Mouse (Mus musculus) right cerebral cortex, postnatal 10 days (tissue): ENCODE measurements at regions not wholly inside any gene's neighbourhood (a gene's known extent, or its start where the extent isn't known, plus 50 kb on each side); places are given as distances from the start of the nearest gene placed in this dataset.

Experiments used
- DNase-seq, 2 experiments: peaks; one replicate each; pipeline ENCODE4 v3.0.0; 2021; ENCODE audit warnings: low spot score in 2 of 2

DNA sequence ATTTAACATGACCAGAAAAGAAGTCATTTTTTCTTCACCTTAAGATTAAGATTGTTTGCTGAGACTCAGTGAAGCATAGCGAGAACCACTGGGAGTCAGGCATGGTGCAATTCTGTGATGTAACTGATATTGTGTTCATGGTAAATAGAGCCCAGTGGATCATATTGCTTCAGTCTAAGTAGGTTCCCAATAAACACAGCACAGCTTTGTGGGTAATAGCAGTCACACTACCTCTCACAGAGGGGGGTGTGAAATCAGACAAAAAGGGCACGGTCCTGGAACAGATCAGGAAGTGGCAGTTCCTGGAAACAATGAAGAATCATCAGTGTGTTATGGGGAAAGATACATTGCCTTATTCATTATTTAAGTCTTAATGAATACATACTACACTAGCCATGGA lies 84.1 kb upstream of the Nampt start:
- no peak for DNase-seq

DNA sequence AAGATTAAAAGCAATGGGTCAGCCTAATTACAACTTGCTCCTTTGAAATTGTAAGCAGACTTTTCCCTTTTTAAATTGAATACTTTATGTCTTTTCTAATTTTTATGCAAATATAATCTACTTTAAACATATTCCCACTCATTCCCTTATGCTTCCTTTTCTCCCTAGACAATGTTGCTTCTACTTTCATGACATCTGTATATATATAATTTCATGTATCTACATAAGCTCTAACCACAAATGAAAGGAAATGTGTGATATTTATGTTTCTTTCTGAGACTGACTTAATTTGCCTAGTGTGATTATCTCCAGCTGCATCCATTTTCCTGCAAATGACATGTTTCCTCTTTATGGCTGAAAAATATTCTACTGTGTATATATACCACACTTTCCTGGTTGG lies 77.9 kb upstream of the Nampt start:
- no peak for DNase-seq

DNA sequence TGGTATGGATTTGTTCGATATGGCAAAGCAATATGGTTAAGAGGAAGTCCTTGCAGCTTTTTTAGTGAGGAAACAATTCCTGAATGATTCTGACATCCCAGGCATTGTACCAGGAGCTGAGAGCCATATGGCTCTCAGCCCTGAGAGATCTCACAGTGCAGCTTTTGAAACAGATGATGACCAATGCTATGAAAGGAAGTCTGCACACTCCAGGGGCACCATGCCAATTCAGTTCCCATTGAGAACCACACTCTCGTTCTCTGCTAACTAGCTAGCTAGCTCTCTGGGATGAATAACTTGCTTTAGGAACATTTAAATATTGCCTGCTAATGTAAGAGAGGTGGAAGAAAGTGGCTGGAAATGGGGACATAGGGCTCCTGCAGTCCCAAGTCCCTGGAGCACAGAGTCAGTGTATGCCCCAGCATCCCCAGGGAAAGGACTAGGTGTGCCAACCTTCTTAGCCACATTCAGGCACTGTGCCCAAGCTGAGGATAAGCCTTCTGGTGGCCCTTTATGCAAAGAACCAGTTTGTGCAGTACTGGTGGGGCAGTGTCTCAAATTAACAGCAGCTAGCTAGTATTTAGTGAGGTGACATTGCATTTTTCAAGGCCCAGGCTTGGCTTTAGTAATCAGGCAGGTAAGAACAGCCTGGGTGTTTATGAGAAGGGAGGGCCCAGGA lies 61.8 kb upstream of the Nampt start:
- DNase-seq, result peak; percentile 76 to 85

DNA sequence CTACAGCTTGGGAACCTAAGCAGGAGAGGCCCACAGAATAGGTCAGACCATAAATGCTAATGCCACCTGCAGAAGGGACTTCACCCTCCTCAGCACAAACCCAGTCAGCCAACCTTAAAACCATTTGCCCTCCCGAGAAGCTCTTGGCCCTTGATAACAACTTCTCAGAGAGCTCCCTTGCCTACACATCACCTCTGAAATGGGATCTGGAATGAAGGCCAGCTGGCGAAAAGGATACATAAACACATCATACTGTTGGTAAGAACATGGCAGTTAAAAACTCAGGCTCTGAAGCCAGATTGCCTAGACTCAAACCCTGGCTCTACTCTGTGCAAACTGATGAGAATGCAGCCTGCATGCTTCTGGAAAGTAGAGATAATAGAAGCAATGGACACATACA lies 61.2 kb upstream of the Nampt start:
- no peak for DNase-seq

DNA sequence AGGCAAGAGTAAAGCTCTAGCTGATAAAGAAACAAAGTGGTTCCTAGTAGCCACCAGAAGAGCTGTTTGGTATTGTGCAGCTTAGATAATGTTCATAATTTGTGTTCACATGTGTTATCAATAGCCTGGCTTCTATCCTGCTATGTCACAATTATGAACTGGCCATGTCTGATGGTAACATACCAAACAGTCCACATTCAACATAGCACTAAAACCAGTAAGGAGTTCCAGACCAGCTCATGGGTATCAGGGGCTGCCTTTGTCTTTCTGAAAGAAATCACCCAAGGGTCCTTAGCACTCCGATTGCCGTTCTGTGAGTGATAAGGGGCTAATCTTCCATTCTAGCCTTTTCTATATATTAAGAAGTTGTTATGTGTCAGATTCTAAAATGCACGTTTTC lies 58.7 kb upstream of the Nampt start:
- DNase-seq, result no peak

DNA sequence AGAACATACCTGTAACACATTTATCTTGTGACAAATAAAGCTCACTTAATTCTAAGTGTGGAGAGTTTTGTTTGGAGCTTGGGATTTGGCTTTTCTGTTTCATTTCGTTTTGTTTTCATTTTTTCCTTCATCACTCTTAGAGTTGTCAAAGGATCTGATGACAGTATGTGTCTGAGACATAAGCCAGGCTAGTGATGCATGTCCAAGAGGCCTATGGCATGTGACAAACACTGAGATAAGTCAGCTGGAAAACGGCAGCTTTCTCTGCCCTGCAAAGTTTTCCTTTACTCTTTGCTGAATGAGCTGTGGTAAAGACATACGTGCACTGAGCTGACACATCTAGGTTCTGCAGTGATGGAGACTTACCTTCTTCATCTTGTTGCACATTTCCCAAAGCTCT lies 58.3 kb upstream of the Nampt start:
- no peak for DNase-seq

DNA sequence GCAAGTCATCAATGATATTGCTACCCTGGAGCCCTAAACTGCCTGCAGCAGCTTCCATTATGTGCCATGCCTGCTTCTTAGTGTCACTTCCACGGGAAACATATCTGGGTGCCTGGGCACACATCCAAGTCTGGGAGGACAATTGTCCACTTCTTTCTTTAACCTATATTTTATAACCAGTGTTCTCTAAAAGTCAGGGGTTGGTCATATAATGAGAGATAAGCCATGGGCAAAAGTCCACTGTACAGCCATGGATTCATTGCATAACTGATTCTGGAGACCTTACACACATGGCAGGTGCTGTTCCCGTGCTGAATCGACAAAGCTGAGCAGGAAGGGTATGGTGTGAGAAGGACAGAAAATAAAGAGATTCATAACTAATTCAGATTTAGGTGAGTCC lies 55.1 kb upstream of the Nampt start:
- DNase-seq, result no peak

DNA sequence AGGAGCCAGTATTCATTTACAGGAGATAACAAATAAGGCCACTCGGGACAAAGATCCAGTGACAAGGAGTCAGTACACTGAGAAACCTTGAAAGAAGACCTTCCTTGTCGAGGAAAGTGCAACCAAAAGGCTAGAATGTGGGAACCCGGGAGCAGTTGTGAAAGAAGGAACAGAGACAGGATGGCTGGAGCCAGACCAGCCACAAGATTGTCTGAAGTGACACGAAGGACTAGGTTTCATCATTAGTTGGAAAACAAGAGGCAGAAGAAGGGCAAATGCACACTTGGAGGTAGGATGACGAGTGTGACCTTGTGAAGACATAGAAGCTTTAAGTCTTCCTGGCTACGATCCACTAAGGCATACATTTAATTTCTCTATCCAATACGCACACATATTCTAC lies 54.6 kb upstream of the Nampt start:
- no peak for DNase-seq

DNA sequence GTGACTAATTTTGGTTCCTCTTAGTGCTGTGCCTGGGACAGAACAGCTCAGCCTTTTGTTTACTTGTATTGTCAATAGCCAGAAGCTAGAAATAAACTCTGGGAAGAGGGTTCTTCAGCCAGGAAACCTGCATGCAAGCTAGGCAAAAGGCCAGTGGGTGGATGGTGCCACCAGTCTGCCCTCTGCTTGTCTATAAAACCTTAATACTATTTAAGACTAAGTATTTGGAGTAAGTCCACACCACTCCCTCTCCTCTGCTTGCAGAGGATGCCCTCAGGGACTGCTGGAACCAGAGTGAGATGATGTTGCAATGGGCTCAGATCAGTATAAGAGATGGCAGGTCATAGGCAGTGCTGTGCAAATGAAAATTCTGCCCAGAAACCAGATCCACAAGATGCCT lies 53.5 kb upstream of the Nampt start:
- no peak for DNase-seq

DNA sequence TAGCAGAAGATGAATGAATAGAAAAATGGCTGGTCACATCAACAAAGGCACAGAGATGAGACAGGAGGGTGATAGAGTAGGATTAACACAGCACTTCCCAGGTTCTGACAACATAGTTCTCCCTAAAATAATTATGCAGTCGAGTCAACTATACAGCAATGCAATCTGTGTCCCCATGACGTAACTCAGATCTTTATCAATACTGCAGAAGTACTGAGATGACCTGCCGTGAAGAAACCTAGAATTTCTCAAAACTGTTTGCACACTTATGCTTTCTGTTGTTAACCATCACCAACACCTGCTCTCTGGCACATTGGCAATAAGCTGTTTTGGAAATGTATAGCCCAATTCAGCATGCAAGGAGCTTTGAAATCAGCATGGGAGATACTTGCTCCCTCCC lies 52.8 kb upstream of the Nampt start:
- no peak for DNase-seq

DNA sequence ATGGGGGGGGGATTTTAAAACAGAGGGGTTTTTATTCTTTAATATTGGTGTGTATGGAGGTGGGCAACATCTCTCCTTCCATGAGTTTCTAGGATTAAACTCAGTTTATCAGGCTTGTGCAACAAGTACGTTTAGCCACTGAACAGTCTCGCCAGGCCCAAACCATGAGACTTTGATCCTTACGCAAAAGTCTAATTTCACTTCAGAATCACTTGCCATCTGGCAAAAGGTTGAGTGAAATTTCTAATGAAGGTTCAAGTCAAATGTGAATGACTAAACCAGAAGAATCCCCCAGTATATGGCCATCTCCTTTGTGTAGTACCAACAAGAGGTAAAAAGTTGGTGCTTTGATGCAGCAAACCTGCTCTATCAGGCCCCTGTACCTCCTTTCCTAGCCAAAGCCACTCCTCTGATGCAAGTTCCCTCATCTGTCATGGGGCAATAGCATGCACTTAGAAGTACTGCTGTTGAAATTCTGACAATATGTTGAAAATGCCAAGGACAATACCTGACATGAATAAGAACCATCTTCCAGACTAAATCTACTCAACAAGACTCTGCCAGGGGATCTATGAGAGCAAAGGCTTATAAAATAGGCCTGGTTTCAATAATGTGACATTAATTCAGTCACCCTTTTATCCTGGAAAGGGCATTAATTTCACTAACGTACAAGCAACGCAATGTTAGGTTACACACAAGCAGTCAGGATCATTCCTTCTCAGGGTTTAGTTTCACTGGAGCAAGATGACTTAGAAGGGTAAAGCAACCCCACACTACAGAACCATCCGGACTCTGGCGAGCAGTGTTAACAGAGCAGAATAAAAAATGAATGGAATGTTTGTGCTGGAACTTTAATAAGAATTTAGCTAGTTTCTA lies 51.9 kb upstream of the Nampt start:
- no peak for DNase-seq

DNA sequence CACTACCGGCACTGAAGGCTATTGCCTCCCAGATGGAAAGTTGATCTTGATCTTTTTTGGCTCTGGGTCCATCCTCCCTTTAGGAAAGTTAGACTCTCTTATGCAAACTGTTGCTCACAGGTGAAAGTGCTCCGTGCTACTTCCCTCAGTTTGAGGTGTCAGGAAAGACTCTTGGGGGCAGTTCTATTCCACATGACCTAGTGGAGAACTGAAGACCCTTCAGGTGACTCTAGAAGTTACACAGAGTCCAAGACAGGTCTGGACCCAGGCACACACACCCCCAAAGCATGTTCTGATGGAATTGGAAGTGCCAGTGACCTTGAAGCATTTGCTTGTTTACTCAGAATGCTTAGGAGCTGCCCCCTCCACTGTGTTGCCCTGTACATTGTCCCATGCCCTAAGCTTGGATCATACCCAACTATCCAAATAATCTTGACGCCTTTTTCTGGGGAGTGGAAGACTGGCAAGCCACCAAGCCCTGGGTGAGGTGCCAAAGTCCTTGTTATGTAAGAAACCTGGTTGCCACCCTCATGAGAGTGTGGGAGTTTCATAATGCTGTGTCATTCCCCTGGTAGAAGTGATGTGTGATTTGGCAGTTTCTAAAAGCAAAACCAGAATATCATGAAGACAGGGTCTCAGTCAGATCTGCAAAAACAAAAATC lies 51.1 kb upstream of the Nampt start:
- DNase-seq, result no peak

DNA sequence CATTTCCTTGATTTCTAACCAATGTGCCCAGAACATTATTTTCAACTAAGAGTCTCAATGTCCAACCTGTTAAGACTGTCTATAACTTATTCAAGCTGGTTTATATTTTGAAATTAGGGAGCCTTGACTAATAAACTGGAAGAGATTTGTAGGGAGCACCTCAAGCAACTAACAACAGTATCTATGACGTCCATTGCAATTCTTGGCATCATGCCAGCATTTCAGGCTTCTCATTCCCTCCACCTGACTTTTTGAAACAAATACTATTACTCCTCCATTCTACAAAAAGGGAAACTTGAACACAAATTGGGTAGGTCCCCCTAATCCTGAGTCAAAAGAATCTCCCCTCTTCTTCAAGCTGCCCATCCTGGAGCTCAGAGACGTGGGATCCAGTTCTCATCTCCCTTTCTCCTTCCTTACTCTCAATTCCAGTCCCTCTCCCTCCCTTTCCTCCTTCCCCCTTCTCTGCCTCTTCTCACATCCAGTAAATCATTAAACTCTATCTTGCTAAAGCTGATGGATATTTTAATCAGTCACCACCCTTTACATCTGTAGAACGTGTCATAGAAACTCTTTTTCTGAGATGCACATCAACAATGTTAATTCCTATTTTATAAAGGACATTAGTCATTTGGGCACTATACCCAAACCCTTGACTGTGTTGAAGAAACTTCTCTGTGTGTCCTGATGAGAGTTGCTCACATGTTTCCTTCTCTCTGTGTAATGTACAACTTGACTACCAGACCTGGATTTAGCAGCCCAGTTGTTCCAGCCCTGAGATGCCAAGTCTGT lies 50.4 kb upstream of the Nampt start:
- no peak for DNase-seq
